Mouse (Mus musculus): ENCODE results near the gene Ppp2r2c. TPM values are rescaled to one million over a fixed set of nuclear protein-coding genes. Genes with fewer than 3 reads are reported as not detected.

Ppp2r2c gene
- 1 to 10 TPM in 1 of 2 experiments, not detected in 1; 1.1 TPM for polyA plus RNA-seq (2017; shearing (Covaris generic))

DNA sequence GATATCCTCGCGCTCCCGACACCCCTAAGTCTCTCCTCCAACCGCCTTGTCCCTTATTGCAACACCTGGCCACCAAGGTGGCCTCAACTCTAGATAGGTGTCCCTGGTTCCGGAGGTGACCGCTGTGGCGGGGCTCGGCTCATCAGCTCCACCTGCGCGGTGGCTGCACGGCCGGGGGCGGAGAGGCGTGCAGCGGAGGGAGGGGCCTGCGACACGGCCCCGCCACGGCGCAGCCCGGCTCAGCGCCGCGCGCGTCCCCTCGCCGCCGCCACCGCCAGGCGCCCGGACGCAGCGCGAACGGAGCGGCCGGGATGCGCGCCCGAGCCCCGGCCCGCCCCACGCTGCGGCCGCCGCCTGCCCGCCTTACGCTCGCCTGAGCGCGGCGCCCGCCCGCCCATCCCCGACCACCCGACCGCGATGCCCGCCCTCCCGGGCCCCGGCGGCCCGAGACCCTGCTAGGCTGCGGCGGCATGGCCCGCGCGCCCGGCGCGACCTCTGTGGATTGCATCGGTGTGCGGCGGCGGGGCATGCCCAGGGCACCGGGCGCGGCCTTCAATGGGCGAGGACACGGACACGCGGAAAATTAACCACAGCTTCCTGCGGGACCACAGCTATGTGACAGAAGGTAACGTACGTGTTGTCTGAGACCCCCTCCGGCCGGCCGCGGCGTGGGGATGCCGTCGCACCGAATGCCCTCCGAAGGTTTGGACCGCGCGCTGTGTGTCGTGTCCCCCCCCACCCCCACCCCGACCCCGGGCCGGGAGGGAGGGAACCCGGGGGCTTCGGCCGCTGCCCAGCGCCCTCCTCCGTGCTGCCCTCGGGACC is at the start of gene Ppp2r2c:
TSS of gene Ppp2r2c (plus strand) at position 248 of the 825 bp plus-strand sequence.

DNA sequence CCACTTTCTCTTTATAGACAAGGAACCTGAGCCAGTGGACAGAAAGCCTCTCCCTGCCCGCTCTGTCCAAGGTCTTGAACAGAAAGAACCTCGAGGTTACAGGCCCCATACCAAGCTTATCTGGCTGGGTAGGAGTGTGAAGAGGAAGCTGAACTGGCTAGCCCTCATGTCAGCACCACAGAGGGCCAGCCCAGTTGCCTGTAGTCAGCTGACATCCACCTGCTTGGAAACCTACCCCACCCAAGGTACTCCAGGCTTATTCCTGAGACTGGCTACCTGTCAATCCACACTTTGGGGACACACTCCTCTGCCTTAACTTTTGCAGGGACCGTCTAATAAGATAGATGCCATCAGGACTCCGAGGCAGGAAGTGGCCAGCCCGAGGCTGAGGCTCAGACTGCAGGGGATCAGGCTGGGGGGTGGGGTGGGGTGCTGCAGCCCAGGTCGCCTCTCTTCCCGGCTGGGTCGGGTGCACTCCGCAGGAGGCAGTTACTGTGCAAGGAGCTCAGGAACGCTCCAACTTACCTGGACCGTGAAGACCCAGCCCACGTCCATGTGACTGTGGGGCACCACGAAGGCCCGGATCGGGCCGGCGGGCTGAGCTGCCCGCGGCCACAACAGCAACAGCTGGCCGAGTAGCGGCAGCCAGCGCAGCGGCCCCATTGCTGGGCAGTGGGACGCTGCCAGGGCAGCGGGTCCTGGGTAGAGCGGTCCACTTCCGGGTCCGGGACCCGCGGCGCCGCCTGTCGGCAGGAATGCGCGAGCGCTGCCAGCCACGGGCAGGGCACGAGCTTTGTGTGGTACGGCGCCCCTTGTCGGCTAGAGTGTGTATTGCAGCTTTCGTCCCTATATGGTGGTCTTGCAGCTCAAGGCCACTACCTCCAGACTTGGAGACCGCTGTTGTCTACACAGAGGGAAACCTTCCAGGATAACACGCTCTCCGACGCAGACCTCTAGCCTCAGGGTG is 38.1 kb upstream of the Ppp2r2c start, which contains the start of gene Man2b2:
TSS of gene Man2b2 (minus strand) at position 741 of the 967 bp plus-strand sequence.

DNA sequence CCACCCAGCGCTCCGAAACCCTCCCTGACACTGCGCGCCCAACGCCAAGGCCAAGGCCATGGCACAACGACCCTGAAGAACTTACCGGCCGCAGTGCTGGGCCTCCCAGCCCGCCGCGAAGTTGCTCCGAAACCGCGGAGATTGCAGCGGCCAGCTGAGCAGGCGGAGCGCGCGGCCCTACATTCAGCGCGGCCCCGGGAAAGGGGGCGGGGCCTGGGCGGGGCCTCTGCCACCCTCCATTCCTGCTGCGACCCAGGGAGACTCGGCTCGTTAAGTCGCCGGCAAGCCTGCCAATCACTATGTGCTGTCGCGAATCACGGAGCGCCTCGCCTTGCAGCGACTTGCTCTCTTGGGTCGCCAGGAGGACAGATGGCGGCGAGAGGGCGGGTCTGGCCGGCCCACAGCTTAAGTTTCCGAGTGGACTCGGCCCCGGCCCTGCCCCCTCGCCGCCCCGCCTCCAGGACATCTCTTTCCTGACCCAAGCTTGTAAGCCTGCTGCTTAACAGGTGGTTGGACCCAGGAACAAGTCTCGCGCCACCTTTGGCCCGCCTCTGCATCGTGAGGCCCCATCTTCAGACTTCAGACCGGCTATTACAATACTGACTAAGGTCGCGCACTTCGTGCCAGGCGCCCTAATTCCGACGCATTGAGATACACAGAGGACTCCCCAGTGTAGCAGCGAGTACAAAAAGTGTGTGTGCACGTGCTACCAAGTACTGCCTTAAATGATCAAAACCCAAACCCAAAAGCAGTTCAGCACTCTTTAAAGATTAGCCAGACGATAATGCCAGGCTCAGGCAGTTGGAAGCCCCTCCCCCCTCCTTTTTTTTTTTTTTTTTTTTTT is 120.7 kb downstream of the Ppp2r2c start, which contains the start of gene Wfs1:
TSS of gene Wfs1 (minus strand) at position 425 of the 844 bp plus-strand sequence.

Other genes with a start within 250 kb of the Ppp2r2c start
- gene D5Ertd579e, start 172.5 kb upstream of the Ppp2r2c start, polyA plus RNA-seq (2017; shearing (Covaris generic)): 10 to 100 TPM; 32.0 to 39.8 TPM
- 10 to 100 TPM; 34.4 to 45.1 TPM for gene Bloc1s4, start 119.9 kb upstream of the Ppp2r2c start, polyA plus RNA-seq (2017; shearing (Covaris generic))
- 100 to 1,000 TPM; 225 to 242 TPM for gene Mrfap1, start 71.7 kb upstream of the Ppp2r2c start, polyA plus RNA-seq (2017; shearing (Covaris generic))
- 10 to 100 TPM; 17.7 to 17.9 TPM for gene Man2b2, start 37.9 kb upstream of the Ppp2r2c start, polyA plus RNA-seq (2017; shearing (Covaris generic))
- 1 to 10 TPM; 3.2 to 6.8 TPM for gene Wfs1, start 120.7 kb downstream of the Ppp2r2c start, polyA plus RNA-seq (2017; shearing (Covaris generic))
- 1 to 10 TPM; 1.9 to 2.2 TPM for gene Gm1043, start 216.9 kb downstream of the Ppp2r2c start, polyA plus RNA-seq (2017; shearing (Covaris generic))